Mouse (Mus musculus) lung, postnatal 0 days (tissue): ENCODE measurements around the gene Chrna9. TPM values are rescaled to one million over a fixed set of nuclear protein-coding genes. Genes with fewer than 3 reads are reported as not detected.

Experiments used
- ATAC-seq: fragments of 200-750 bp; cut with Nextera tagmentation; 2 replicates; pipeline ENCODE4 v1.8.0; 2017; ENCODE audit warnings: moderate library complexity
- DNase-seq: peaks from one replicate; pipeline ENCODE4 v3.0.0-alpha.2; 2016; ENCODE audit warnings: low spot score
- H3K27ac ChIP-seq: fragments of 300-500 bp; sonication (generic); 2 replicates; pipeline ENCODE4 v1.5.1; 2014; ENCODE audit warnings: antibody characterized with exemption, mild to moderate bottlenecking, low read length, mixed read lengths
- H3K27me3 ChIP-seq: fragments of 300-500 bp; sonication (generic); replicated peaks from 2 replicates; pipeline ENCODE4 v1.6.1; 2014; ENCODE audit warnings: low read length, mixed read lengths; ENCODE audit not compliant: insufficient read depth
- H3K36me3 ChIP-seq: fragments of 300-500 bp; sonication (generic); 2 replicates; pipeline ENCODE4 v1.6.1; 2014; ENCODE audit warnings: low read length, mixed read lengths; ENCODE audit not compliant: insufficient read depth
- H3K4me1 ChIP-seq: fragments of 300-500 bp; sonication (generic); 2 replicates; pipeline ENCODE4 v1.6.1; 2014; ENCODE audit warnings: antibody characterized with exemption, low read depth, low read length, mixed read lengths; ENCODE audit not compliant: insufficient read depth
- H3K4me2 ChIP-seq: fragments of 300-500 bp; sonication (generic); replicated peaks from 2 replicates; pipeline ENCODE4 v1.6.1; 2014; ENCODE audit warnings: low read depth, mild to moderate bottlenecking, low read length, moderate library complexity, mixed read lengths
- H3K4me3 ChIP-seq: fragments of 300-500 bp; sonication (generic); 2 replicates; pipeline ENCODE4 v1.5.1; 2014; ENCODE audit warnings: low read depth, low read length
- H3K9ac ChIP-seq: fragments of 300-500 bp; sonication (generic); replicated peaks from 2 replicates; pipeline ENCODE4 v1.6.1; 2014; ENCODE audit warnings: low read depth, mild to moderate bottlenecking
- H3K9me3 ChIP-seq: fragments of 300-500 bp; sonication (generic); 2 replicates; pipeline ENCODE4 v1.6.1; 2016; ENCODE audit warnings: low read length, mixed read lengths
- CTCF ChIP-seq: IDR thresholded peaks from 2 replicates; pipeline ENCODE4 v1.5.1; 2016; ENCODE audit warnings: antibody characterized with exemption, mild to moderate bottlenecking
- EP300 ChIP-seq: IDR thresholded peaks from 2 replicates; pipeline ENCODE4 v1.6.1; 2016; ENCODE audit warnings: antibody characterized with exemption, mild to moderate bottlenecking, control low read depth
- WGBS: fragments of 180-500 bp; shearing (Covaris S2); extraction: QIAGEN DNeasy Blood & Tissue Kit; methylation state at CpG from one replicate; pipeline ENCODE4 v1.1.7; 2014; 5-methylcytosine and 5-hydroxymethylcytosine counted together
- polyA plus RNA-seq: library from polyadenylated mRNA; unstranded; fragments of >200 nt; fragmentation: Nextera tagmentation; extraction: Ambion mirVana; gene quantifications from 2 replicates; pipeline ENCODE4 v1.2.1, GENCODE M21; 2015

Gene Chrna9
- polyA plus RNA-seq, 1 experiment from 2014 or later, result not detected

DNA sequence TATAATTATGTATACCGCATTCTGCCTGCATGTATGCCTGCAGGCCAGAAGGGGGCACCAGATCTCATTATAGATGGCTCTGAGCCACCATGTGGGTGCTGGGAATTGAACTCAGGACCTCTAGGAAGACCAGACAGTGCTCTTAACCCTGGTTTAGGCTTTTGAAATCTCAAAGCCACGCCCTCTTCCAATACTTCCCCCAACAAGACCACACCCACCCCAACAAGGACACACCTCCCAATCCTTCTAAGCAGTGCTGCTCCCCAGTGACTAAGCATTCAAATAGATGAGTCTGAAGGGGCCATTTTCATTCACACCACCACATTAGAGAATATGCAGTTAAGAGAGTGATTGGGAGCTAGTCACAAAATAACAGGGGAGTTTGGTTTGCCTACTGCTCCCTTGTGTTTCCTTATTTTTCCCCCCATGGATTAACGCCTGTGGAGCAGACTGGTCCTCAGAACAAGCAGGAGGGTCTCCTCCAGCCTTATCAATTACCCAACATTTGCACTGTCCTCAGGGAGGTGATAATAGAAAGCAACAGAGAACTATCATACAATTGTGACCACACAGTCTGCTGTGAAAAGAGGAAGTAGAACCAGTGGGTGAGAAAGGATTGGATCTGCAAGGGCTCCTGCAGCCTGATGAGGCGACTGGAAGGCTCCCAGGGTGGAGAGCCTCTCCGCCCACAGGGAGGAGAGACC is 25.3 kb downstream of the Chrna9 start:
- 69% methylated on average over 5 of the region's 5 CpGs for WGBS
- H3K4me1 ChIP-seq, result no peaks in the 10 kb centered on the region

DNA sequence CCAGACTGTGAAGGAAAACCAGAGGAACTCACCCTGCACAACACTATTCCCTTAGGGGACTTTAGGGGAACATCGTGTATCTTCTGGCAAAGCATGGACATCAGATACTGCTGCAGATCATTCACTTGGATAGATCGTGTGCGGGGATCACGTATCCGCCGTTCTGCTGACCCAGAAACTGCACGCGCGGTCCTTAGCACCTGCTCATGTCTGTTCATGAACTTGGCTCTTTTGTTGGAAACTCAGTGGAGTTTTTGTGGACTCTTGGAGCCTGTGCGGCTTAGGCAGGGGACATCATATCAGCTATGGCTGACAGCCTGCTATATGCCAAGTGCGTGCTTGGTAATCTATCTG is 25.9 kb downstream of the Chrna9 start:
- no peak overlapping the region for H3K4me2 ChIP-seq
- H3K4me3 ChIP-seq, result no peak overlapping the region
- 92% methylated on average over 11 of the region's 11 CpGs for WGBS
- no peak overlapping the region for H3K27ac ChIP-seq
- no peak overlapping the region for H3K9ac ChIP-seq
- ATAC-seq (no peak), DNase-seq (no peak)
- no peaks in the 10 kb centered on the region for H3K9me3 ChIP-seq
- TF ChIP-seq EP300 (no peak), CTCF (no peak)
- H3K36me3 ChIP-seq, result no peaks in the 10 kb centered on the region
- H3K4me1 ChIP-seq, result no peaks in the 10 kb centered on the region
- H3K27me3 ChIP-seq, result no peaks in the 10 kb centered on the region

More for the DNA sequence above, 25.3 kb downstream of the Chrna9 start:
- DNase-seq (no peak), ATAC-seq (no peak)
- H3K9me3 ChIP-seq, result no peaks in the 10 kb centered on the region
- no peaks in the 10 kb centered on the region for H3K36me3 ChIP-seq
- H3K4me2 ChIP-seq, result no peak overlapping the region
- H3K27me3 ChIP-seq, result no peaks in the 10 kb centered on the region
- H3K9ac ChIP-seq, result no peak overlapping the region
- no peak overlapping the region for H3K4me3 ChIP-seq
- no peak overlapping the region for H3K27ac ChIP-seq
- TF ChIP-seq CTCF (no peak), EP300 (no peak)

DNA sequence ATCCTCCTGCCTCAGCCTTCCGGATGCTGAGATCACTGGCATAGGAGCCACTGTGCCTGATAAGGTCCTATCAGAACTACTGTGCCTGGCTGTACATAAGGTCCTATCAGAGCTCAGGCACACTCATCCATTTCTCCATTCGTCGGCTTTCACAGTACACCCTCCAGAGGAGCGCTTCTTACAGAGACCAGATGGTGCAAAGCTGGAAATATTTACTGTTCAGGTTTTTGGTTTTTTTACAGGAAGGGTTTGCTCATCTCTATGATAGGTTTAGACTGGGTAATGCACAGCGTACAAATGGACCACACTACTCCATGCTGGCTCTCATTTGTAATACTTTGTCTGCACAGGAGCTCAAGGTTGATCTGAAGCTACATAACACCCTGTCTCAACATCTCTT is 28.6 kb downstream of the Chrna9 start:
- Histone ChIP-seq H3K4me3 (no peak overlapping the region), H3K4me1 (no peaks in the 10 kb centered on the region), H3K27ac (no peak overlapping the region), H3K9me3 (no peaks in the 10 kb centered on the region), H3K4me2 (no peak overlapping the region), H3K9ac (no peak overlapping the region), H3K27me3 (no peaks in the 10 kb centered on the region), H3K36me3 (no peaks in the 10 kb centered on the region)
- 86% methylated on average over 5 of the region's 5 CpGs for WGBS
- ATAC-seq (no peak), DNase-seq (no peak)
- TF ChIP-seq EP300, result no peak
- no peak for TF ChIP-seq CTCF

DNA sequence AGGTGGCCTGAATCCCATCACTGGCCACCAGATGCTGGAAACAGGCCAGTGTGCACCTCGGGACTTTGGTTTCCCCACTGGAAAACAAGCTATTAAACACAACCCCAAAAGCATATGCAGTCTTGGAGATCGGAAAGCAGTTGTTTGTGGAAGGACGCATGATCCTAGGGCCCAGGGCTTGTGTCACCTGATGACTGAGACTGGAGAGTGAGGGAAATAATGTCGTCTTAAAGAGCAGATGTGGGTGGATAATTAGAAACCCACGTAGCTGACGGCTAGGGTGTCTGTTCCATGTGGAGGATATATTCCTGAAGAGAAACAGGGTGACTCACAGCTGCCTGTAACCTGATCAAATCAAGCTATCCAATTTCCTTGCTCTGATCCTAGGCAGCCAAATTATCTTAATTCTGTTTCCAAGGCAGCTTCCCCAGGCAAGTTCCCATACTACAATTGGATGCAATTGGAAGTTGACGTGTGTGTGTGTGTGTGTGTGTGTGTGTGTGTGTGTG is 31.1 kb downstream of the Chrna9 start:
- Histone ChIP-seq H3K4me1 (no peaks in the 10 kb centered on the region), H3K4me3 (no peak overlapping the region), H3K9me3 (no peaks in the 10 kb centered on the region), H3K9ac (no peak overlapping the region), H3K36me3 (no peaks in the 10 kb centered on the region), H3K27me3 (no peaks in the 10 kb centered on the region), H3K27ac (no peak overlapping the region), H3K4me2 (no peak overlapping the region)
- ATAC-seq (no peak), DNase-seq (no peak)
- TF ChIP-seq EP300, result no peak
- TF ChIP-seq CTCF, result no peak
- WGBS, result 66% methylated on average over 7 of the region's 7 CpGs

DNA sequence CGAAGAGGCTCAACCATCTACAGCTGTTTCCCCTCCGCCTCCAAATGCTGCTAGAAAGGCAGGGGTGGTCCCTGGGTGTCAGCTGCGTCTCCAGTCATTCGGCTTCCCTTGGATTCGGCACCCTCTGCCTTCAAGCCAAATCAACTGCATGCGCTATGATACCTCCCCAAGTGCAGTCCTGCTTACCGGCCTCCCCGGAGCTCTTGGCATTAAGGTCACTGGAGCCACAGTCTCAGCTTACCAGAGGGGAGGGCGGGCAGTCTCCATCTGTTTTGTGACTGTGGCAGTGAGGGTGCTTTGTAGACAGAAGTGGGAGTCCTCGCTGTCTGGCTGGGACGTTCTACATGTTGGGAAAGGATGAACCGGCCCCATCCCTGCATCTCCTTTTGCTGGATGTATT is 32.4 kb downstream of the Chrna9 start:
- WGBS, result 67% methylated on average over 12 of the region's 12 CpGs
- H3K9me3 ChIP-seq, result no peaks in the 10 kb centered on the region
- H3K4me2 ChIP-seq, result no peak overlapping the region
- no peak overlapping the region for H3K4me3 ChIP-seq
- ATAC-seq (no peak), DNase-seq (no peak)
- H3K4me1 ChIP-seq, result no peaks in the 10 kb centered on the region
- no peak overlapping the region for H3K27ac ChIP-seq
- H3K9ac ChIP-seq, result no peak overlapping the region
- TF ChIP-seq CTCF (no peak), EP300 (no peak)
- H3K36me3 ChIP-seq, result no peaks in the 10 kb centered on the region
- H3K27me3 ChIP-seq, result no peaks in the 10 kb centered on the region

DNA sequence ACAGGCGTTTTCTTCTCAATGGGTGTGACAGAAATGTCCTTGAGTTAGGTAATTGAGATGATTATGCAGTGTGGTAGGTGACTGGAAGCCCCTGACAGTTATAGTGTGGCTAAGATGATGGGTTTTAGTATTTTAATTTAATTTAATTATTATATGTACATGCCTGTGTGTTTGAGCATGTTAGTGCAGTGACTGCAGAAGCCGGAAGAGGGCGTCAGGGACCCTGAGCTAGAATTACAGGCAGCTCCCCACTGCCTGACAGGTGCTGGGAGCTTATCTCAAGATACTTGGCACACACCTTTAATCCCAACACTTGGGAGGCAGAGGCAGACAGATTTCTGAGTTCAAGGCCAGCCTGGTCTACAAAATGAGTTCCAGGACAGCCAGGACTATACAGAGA is 33.3 kb downstream of the Chrna9 start:
- Histone ChIP-seq H3K9me3 (no peaks in the 10 kb centered on the region), H3K9ac (no peak overlapping the region), H3K36me3 (no peaks in the 10 kb centered on the region), H3K4me1 (no peaks in the 10 kb centered on the region), H3K27ac (no peak overlapping the region), H3K4me2 (no peak overlapping the region), H3K4me3 (no peak overlapping the region), H3K27me3 (no peaks in the 10 kb centered on the region)
- 90% methylated on average over 3 of the region's 3 CpGs for WGBS
- DNase-seq (no peak), ATAC-seq (no peak)
- TF ChIP-seq CTCF (no peak), EP300 (no peak)
